Mouse (Mus musculus): Measurements from ENCODE around the gene Ppp3r1. TPM values are rescaled to one million over a fixed set of nuclear protein-coding genes. Genes with fewer than 3 reads are reported as not detected.

Ppp3r1 gene
- polyA plus RNA-seq, 1 experiment, result 36.5 TPM

GRCm38 (mm10) chr11:17160242-17160641 is 1.2 kb downstream of the Ppp3r1 start:
- H3K27ac ChIP-seq (ENCODE audit: insufficient read depth, low read depth, low read length), result peak overlapping the region; percentile 66
- under 1% methylated on average over 12 of the region's 12 CpGs for WGBS
- TF ChIP-seq CTCF (conservative IDR thresholded peaks at IDR 0.05; ENCODE audit: insufficient read depth, insufficient read length, low read depth, low read length) (peak; percentile 72), POLR2A (IDR thresholded peaks at IDR 0.05; ENCODE audit: low read depth, low read length) (no peak)
- peak overlapping the region; percentile 63 for H3K4me3 ChIP-seq (ENCODE audit: insufficient read depth, low read depth, low read length)
- DNase-seq, result peak; percentile 80
- H3K36me3 ChIP-seq (ENCODE audit: control insufficient read depth, insufficient read depth, low read length), result no peaks in the 10 kb centered on the region
- no peaks in the 10 kb centered on the region for H3K27me3 ChIP-seq (replicated peaks; ENCODE audit: control insufficient read depth, insufficient read depth, low read length)
- H3K4me1 ChIP-seq (ENCODE audit: control insufficient read depth, insufficient read depth, low read length), result peaks cover 5% of the 10 kb centered on the region

DNA sequence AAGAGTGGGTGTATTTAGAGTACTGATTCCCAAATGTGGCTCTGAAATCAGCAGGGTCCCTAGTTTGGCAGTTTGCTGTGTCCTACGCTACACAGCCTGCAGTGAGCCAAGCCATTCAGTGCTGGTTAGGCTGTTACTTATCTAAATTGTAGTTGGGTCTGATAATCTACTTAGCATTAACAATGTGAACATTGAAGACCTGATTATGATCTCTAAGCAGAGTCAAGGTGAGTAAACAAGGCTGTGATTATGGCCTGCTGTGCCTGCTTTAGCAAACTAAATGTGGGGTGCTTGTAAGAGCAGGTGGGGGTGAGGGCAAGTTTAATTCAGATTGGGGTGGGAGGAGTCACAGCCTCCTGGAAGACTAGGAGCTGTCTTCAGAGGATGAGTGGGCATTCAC is 4.9 kb downstream of the Ppp3r1 start:
- no peak overlapping the region for H3K27ac ChIP-seq (ENCODE audit: insufficient read depth, low read depth, low read length)
- no peak for TF ChIP-seq CTCF (conservative IDR thresholded peaks at IDR 0.05; ENCODE audit: insufficient read depth, insufficient read length, low read depth, low read length)
- H3K4me3 ChIP-seq (ENCODE audit: insufficient read depth, low read depth, low read length), result no peak overlapping the region
- 74% methylated on average over 1 of the region's 1 CpGs for WGBS
- DNase-seq, result peak; percentile 12
- peaks cover 17% of the 10 kb centered on the region for H3K4me1 ChIP-seq (ENCODE audit: control insufficient read depth, insufficient read depth, low read length)
- no peaks in the 10 kb centered on the region for H3K27me3 ChIP-seq (replicated peaks; ENCODE audit: control insufficient read depth, insufficient read depth, low read length)
- H3K36me3 ChIP-seq (ENCODE audit: control insufficient read depth, insufficient read depth, low read length), result no peaks in the 10 kb centered on the region

- TF ChIP-seq POLR2A (IDR thresholded peaks at IDR 0.05; ENCODE audit: low read depth, low read length), result no peak
- no peak for TF ChIP-seq CTCF (conservative IDR thresholded peaks at IDR 0.05; ENCODE audit: insufficient read depth, insufficient read length, low read depth, low read length)
- WGBS, result 77% methylated on average over 7 of the region's 7 CpGs
- H3K27me3 ChIP-seq (replicated peaks; ENCODE audit: control insufficient read depth, insufficient read depth, low read length), result no peaks in the 10 kb centered on the region
Measured at GRCm38 (mm10) chr11:17166627-17167026, 7.6 kb downstream of the Ppp3r1 start.

GRCm38 (mm10) chr11:17169262-17169661 is 10.2 kb downstream of the Ppp3r1 start:
- no peak overlapping the region for H3K27ac ChIP-seq (ENCODE audit: insufficient read depth, low read depth, low read length)
- WGBS, result 45% methylated on average over 2 of the region's 2 CpGs
- no peaks in the 10 kb centered on the region for H3K27me3 ChIP-seq (replicated peaks; ENCODE audit: control insufficient read depth, insufficient read depth, low read length)
- TF ChIP-seq CTCF (conservative IDR thresholded peaks at IDR 0.05; ENCODE audit: insufficient read depth, insufficient read length, low read depth, low read length) (no peak), POLR2A (IDR thresholded peaks at IDR 0.05; ENCODE audit: low read depth, low read length) (no peak)
- DNase-seq, result no peak
- H3K4me3 ChIP-seq (ENCODE audit: insufficient read depth, low read depth, low read length), result no peak overlapping the region
- H3K36me3 ChIP-seq (ENCODE audit: control insufficient read depth, insufficient read depth, low read length), result no peaks in the 10 kb centered on the region
- H3K4me1 ChIP-seq (ENCODE audit: control insufficient read depth, insufficient read depth, low read length), result peaks cover 32% of the 10 kb centered on the region

More at GRCm38 (mm10) chr11:17166627-17167026, 7.6 kb downstream of the Ppp3r1 start:
- DNase-seq, result no peak
- Histone ChIP-seq H3K36me3 (ENCODE audit: control insufficient read depth, insufficient read depth, low read length) (no peaks in the 10 kb centered on the region), H3K4me3 (ENCODE audit: insufficient read depth, low read depth, low read length) (no peak overlapping the region), H3K27ac (ENCODE audit: insufficient read depth, low read depth, low read length) (no peak overlapping the region), H3K4me1 (ENCODE audit: control insufficient read depth, insufficient read depth, low read length) (peaks cover 30% of the 10 kb centered on the region)

DNA sequence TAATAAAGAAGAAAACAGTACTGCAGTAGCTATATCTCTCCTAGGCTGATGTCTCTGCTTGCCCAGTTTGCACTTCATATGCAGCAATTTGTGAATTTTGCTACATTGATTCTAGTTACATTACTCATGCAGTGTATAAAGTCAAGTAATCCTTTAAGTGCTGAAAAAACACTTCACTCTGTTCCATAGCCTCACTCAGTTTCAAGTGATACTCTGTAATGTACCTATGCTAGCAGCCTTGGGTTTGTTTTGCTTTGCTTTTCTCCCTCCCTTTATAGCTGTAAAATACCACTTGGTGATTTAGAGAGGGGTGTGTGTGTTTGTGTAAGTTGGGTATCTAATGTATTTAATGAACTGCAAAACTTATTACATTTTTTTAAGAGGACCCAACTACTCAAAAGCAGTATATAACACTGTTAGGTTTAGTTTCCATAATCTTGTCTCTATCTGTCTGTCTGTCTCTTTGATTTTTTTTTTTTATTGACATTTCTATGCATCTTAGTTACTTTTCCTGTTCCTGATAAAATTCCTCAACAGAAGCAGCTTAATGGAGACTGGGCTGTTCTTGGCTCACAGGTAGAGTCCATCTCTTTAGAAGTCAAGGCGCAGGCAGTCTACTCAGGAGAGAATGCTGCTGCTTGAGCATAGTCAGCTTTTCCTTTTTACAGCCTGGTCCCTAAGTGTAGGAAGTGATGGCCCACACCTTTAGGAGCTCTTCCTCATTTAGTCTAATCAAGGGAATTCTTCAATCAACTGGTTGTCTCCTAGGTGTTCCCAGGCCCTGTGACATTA is 12.1 kb downstream of the Ppp3r1 start:
- DNase-seq, result no peak
- WGBS, result 90% methylated on average over 1 of the region's 1 CpGs
- no peaks in the 10 kb centered on the region for H3K27me3 ChIP-seq (replicated peaks; ENCODE audit: control insufficient read depth, insufficient read depth, low read length)
- TF ChIP-seq CTCF (conservative IDR thresholded peaks at IDR 0.05; ENCODE audit: insufficient read depth, insufficient read length, low read depth, low read length) (no peak), POLR2A (IDR thresholded peaks at IDR 0.05; ENCODE audit: low read depth, low read length) (no peak)
- peaks cover 27% of the 10 kb centered on the region for H3K4me1 ChIP-seq (ENCODE audit: control insufficient read depth, insufficient read depth, low read length)
- H3K4me3 ChIP-seq (ENCODE audit: insufficient read depth, low read depth, low read length), result no peak overlapping the region
- H3K36me3 ChIP-seq (ENCODE audit: control insufficient read depth, insufficient read depth, low read length), result no peaks in the 10 kb centered on the region
- H3K27ac ChIP-seq (ENCODE audit: insufficient read depth, low read depth, low read length), result no peak overlapping the region

DNA sequence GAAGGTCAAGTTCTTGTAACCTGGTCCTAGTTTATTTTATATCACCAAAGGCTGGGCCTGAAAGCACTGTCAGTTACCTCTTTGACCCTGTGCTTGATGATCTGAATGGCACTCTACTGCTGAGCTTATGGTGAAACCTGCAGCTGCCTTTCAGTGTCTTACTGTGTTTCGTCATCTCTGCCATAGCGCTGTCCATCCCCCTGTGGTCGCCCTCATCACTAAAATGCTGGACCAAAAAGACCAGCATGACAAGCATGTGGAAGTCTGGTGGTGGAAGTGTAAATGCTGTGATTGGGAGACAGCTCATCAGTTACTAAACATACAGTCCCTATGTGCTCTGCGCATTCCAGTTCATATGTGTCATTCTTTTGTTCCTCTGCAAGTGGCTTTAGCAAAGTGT is 13.2 kb downstream of the Ppp3r1 start:
- Histone ChIP-seq H3K36me3 (ENCODE audit: control insufficient read depth, insufficient read depth, low read length) (no peaks in the 10 kb centered on the region), H3K27me3 (replicated peaks; ENCODE audit: control insufficient read depth, insufficient read depth, low read length) (no peaks in the 10 kb centered on the region), H3K4me1 (ENCODE audit: control insufficient read depth, insufficient read depth, low read length) (peaks cover 21% of the 10 kb centered on the region), H3K4me3 (ENCODE audit: insufficient read depth, low read depth, low read length) (no peak overlapping the region), H3K27ac (ENCODE audit: insufficient read depth, low read depth, low read length) (no peak overlapping the region)
- 93% methylated on average over 4 of the region's 4 CpGs for WGBS
- TF ChIP-seq POLR2A (IDR thresholded peaks at IDR 0.05; ENCODE audit: low read depth, low read length) (no peak), CTCF (conservative IDR thresholded peaks at IDR 0.05; ENCODE audit: insufficient read depth, insufficient read length, low read depth, low read length) (no peak)
- DNase-seq, result no peak

DNA sequence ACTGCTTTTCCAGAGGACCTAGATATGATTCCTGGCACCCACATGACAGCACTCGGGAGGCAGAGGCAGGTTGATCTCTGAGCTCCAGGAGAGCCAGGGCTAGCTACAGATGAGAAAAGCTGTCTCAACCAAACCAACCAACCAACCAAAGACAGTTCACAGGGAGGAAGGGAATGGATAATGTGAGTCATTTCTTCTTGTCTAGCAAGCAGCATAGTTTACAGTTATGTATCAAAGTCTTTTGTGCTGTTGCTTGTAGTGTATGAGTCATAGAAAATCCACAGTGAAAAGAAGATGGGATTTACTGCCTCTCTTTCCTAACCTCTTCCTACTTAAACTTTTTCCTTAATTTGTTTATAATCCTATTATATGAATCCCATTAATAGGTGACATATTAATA is 17.6 kb downstream of the Ppp3r1 start:
- no peak for DNase-seq
- Histone ChIP-seq H3K27ac (ENCODE audit: insufficient read depth, low read depth, low read length) (no peak overlapping the region), H3K27me3 (replicated peaks; ENCODE audit: control insufficient read depth, insufficient read depth, low read length) (no peaks in the 10 kb centered on the region), H3K4me1 (ENCODE audit: control insufficient read depth, insufficient read depth, low read length) (peaks cover 8% of the 10 kb centered on the region), H3K4me3 (ENCODE audit: insufficient read depth, low read depth, low read length) (no peak overlapping the region), H3K36me3 (ENCODE audit: control insufficient read depth, insufficient read depth, low read length) (no peaks in the 10 kb centered on the region)
- 94% methylated on average over 1 of the region's 1 CpGs for WGBS
- TF ChIP-seq CTCF (conservative IDR thresholded peaks at IDR 0.05; ENCODE audit: insufficient read depth, insufficient read length, low read depth, low read length) (no peak), POLR2A (IDR thresholded peaks at IDR 0.05; ENCODE audit: low read depth, low read length) (no peak)
